Mouse (Mus musculus): ENCODE data around the gene Aip.

Gene Aip

DNA sequence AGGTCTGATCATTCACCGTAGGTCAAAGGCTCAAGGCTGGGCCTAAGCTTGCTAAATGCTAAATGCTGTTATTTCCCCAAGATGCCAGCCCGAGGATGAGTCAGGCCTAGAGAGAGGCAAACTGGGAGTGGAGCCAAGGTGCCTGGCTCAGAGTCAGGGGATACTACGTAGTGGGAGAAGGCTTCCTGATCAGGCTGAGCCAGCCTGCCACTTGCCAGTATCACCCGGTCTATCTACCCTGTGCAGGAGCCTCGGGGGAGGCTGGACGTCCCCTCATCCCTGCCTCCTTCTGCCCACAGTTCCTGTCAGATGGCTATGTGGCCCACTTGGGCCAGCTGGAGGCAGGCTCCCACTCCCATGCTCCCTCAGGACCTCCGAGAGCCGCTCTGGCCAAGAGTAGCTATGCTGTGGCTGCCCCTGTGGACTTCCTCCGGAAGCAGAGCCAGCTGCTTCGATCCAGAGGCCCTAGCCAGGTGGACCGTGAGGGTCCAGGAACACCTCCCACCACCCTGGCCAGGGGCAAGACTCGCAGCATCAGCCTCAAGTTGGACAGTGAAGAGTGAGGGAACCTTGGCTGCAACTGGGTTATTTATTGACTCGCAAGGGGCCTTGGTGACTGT is 12.4 kb downstream of the Aip start:
- peak; percentile 90 for DNase-seq (ENCODE audit: low spot score)

DNA sequence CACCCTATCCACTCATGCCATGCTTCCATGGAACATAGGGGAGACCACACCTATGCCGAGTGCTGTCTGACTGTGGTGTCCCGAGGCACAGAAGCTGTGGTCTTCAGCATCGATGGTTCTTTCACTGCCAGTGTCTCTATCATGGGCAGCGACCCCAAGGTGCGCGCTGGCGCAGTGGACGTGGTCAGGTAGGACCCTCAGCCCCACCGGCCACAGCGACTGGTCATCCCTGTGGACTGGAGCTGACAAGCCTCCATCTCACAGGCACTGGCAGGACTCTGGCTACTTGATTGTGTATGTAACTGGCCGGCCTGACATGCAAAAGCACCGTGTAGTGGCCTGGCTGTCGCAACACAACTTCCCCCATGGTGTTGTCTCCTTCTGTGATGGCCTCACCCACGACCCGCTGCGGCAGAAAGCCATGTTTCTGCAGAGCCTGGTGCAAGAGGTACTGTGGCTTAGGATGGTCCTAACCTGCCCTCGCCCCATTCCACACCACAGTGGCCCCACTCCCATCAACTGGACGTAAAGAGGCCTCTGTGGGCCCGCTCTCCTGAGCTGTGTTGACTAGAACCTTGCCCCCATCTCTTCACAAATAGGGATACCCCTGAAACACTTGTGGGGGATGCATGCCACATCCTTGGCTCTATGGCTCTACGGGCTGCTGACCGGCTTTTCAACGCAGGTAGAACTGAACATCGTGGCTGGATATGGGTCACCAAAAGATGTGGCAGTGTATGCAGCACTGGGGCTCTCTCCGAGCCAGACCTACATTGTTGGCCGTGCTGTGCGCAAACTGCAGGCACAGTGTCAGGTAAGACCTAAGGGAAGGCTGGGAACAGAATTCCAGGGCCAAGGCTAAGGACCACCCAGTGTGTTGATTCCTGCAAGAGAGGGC is 13.3 kb downstream of the Aip start:
- DNase-seq (ENCODE audit: low spot score) = peak; percentile 46

DNA sequence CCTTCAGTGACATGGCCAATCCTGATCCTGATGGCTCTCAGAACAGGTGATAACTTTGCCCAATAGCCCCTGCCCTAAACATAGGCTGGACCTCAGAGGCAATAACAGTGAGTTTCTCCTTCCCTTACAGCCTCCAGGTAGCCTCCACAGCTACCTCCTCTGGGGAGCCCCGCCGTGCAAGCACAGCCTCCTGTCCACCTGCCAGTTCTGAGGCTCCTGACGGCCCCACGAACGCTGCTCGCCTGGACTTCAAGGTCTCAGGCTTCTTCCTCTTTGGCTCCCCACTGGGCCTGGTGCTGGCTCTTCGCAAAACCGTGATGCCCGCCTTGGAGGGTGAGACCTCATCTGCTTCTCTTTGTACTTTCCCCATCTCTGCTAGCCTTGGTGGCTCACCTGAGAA is 17.1 kb downstream of the Aip start:
- no peak for DNase-seq (ENCODE audit: low spot score)

DNA sequence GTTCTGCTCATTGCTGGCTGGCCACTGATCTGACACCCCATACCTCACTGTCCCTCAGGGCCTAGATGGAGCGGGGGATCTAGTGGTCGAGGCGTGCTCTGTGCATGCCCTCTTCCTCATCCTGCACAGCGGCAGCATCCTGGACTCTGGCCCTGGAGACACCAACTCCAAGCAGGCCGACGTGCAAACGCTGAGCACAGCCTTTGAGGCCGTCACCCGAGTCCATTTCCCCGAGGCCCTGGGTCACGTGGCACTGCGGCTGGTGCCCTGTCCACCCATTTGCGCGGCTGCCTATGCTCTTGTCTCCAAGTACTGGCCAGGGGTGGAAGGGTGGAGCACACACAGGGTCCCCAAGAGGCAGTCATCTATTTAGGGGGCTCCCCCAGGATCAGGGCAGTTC is 19.0 kb downstream of the Aip start:
- DNase-seq (ENCODE audit: low spot score) = no peak

DNA sequence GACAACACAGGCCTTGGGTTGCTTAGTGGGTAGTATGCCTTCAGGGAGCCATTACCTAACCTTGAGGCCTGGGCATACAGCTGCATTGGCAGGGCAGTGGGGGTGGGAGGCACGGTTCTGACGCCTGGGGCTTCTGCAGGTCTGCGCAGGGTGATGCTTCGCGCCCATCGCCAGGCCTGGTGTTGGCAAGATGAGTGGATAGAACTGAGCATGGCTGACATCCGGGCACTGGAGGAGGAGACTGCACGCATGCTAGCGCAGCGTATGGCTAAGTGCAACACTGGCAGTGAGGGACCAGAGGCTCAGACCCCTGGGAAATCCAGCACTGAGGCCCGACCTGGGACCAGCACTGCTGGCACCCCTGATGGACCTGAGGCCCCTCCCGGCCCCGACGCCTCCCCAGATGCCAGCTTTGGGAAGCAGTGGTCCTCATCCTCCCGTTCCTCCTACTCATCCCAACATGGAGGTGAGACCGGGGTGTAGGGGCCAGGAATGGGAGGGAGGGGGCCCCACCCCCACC is 20.9 kb downstream of the Aip start:
- peak; percentile 41 for DNase-seq (ENCODE audit: low spot score)

DNA sequence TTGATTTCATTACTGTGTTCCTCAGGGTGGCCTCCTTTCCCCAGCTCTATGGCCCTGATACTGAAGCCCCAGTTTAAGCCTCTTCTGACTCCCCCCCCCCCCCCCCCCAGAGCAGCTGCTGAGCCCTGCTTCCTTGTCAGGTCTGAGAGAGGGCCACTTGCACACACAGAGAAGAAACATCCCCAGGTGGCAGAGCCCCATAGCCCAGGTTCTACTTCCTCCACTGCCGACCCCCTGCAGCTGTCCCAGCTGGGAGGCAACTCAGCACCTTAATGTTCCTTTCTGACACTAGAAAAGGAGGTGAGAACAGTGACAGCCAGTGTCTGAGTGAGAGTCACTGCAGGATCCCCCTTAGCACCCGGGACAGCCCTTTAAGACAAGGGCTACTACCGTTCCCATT is 21.9 kb downstream of the Aip start:
- DNase-seq (ENCODE audit: low spot score) = no peak

DNA sequence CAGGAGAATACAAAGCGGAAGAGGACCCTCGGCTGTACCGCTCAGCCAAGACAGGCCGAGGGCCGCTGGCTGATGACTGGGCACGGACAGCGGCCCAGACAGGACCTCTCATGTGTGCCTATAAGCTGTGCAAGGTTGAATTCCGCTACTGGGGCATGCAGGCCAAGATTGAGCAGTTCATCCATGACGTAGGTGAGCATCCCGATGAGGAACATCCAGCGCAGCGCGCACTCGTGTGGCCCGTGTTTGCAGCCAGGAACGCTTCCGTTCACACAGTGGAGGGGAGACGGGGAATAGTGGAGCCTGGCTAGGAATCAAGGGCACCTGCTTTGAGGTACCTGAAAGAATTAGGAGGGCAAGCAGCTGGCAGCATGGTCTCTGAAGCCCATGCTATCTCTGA is 22.4 kb downstream of the Aip start:
- no peak for DNase-seq (ENCODE audit: low spot score)

DNA sequence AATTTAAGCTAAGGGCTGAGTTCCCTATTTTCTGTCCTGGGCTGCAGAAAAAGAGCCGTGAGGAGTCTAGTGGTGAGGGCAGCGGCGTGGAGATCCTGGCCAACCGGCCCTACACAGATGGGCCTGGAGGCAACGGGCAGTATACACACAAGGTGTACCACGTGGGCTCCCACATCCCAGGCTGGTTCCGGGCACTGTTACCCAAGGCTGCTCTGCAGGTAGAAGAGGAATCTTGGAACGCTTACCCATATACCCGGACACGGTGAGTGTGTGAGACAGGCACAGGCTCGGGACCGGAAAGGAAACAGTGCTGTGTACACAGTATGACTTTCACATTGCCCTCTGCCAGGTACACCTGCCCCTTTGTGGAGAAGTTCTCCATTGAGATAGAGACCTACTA is 23.0 kb downstream of the Aip start:
- DNase-seq (ENCODE audit: low spot score) = no peak

DNA sequence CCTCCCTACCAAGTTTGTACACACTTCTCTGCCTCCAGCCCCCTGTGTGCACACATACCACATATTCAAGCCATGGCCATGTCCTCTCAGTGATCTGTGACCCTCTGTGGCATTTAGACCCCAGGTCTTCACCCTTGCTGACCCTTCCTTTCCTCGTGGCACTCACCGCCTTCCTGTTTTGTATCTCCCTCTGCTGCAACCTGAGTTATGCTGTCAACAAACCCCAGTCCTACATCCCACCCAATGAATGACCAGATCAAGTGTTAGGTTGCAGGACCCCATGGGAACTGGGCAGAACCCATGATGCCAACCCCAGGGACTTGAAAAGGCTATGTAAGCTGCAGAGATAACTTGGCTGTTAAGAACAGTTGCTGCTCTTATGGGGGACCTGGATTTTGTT is 23.6 kb downstream of the Aip start:
- no peak for DNase-seq (ENCODE audit: low spot score)

DNA sequence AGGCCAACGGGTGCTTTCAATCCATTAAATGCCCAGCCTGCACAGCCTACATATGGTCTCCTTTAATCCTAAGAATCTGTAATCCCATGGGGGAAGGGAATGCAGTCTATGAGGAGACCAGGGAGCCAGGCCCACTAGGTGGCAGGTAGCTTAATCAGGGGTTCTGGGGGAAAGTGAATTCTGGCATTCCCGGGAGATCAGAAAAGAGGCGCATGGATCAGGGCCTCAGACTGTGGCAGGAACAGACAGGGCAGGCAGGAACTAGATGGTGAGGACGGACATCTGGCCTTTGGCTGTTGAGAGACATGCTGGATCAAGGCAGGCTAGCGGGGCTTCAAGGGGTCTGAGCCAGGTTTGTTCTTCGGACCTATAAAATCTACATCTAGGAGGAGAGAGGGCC is 24.2 kb downstream of the Aip start:
- DNase-seq (ENCODE audit: low spot score) = no peak

DNA sequence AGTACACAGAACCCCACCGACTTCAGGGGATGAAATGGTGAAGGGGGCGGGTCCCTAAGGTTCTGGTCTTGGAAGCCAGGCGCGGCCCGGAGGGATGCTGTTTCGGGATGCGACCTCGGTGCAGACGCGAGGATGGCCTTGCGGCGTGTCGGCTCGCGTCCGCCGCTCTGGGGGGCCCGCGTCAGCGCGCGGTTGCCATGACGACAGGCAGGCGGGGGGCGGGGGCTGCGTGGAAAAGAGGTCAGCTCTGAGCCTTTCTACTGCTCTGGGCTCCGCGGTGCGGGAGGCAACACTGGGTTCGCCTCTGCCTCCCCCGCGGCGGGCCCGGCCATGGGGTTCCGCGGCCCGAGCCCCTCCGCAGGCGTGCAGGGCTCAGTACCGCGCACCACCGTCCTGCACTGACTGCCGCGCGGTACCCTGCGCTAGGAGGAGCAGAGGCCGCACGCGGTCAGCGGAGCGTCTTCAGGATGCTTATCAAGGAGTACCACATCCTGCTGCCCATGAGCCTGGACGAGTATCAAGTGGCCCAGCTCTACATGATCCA is 24.9 kb downstream of the Aip start:
- peak; percentile 70 for DNase-seq (ENCODE audit: low spot score)

DNA sequence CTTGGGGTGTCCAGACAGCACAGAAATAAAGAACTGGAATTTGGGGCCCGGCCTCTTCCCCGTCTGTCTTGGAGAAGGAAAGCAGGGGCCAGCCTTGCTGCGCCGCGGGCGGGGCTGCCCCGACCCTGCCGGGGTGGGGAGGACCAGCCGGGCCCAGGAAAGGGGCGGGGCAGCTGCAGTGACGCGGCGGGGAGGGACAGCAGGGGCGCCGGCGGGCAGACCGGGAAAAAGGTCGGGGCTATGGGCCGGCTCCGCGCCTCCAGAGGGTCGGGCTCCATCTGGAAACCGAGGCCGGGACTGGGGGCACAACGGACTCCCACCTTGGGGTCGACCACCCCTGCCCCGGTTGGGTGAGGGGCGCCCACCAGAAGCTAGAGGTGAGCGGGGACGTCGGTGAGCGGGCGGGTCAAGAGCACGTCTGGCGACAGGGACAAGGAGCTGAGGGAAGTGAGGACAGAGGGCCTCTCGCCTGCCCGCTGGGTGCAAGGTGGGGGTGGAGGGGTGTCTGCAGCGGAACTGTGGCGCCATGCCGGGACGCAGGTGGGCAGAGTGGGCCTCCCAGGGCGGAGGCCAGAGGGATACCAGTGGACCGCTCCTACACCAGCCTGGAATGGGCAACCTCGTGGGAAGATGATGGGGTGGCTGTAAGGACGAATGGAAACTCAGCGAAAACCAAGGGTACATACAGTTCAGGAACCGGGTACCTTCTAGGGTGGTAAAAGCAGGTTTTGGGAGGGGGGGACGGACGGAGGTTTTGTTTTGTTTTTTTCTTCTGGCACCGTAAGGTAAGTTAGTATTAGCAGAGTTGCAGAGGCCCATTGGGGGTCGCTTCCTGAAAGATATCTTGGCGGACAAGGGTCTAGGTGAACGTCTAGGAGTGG is 25.6 kb downstream of the Aip start, which contains the start of gene Pitpnm1:
Gene Pitpnm1 (plus strand): TSS at position 162 of the 881 bp plus-strand sequence.
- peak; percentile 86 for DNase-seq (ENCODE audit: low spot score)

DNA sequence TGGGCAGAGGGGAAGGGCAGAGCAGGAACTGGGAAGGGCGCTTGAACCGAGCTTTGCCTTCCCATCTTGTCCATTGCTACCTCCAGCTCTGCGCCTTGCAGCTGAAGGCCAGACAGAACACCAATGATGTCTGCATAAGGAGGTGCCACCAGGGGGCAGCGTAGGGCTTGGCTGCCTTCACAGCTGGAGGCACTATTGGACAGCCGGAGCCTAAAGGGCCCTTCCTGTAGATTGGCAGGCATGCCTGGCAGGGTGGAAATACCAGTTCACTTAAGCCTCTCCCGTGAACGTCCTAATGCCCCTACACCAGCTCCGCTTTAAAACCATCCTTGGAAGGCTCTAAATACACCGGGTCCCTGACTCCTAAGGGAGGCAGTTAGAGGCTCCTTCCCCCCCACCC is 26.6 kb downstream of the Aip start:
- DNase-seq (ENCODE audit: low spot score) = peak; percentile 96

DNA sequence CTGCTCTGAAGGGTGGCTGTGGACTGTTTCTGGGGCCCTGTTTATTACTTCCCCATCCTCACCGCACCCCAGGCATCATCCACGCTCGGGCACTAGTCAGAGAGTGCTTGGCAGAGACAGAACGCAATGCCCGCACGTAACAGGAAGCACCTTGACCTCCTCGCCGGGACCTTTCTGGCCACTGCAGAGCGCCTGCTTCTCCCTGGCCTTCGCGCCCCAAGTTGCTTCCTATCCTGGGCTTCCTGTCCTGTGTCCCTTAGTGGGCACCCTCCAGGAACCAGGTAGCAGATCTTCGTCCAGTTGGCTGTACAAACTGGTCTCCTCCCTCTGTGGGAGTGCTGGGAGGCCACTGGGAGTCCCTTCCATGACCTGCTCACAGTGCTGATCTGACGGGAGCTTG is 27.2 kb downstream of the Aip start:
- peak; percentile 45 for DNase-seq (ENCODE audit: low spot score)

DNA sequence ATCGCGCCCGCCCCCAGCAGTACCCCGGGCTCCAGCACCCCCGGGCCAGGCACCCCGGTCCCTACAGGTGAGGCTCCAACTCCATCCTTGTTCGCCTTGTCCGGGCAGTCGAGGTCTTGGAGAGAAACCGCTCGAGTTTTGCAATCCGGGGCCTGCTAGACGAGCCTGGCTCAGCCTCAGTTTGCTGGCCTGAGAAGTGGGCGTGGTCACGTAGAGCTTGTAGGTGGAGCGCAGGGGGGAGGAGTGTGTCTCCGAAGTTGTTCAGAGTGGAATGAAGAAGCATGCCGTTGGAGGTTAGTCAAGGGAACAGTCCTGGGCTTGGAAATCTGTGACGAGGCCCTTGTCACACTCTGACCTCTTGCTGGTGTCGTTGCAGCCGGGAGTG is 28.2 kb downstream of the Aip start:
- DNase-seq (ENCODE audit: low spot score) = peak; percentile 83

DNA sequence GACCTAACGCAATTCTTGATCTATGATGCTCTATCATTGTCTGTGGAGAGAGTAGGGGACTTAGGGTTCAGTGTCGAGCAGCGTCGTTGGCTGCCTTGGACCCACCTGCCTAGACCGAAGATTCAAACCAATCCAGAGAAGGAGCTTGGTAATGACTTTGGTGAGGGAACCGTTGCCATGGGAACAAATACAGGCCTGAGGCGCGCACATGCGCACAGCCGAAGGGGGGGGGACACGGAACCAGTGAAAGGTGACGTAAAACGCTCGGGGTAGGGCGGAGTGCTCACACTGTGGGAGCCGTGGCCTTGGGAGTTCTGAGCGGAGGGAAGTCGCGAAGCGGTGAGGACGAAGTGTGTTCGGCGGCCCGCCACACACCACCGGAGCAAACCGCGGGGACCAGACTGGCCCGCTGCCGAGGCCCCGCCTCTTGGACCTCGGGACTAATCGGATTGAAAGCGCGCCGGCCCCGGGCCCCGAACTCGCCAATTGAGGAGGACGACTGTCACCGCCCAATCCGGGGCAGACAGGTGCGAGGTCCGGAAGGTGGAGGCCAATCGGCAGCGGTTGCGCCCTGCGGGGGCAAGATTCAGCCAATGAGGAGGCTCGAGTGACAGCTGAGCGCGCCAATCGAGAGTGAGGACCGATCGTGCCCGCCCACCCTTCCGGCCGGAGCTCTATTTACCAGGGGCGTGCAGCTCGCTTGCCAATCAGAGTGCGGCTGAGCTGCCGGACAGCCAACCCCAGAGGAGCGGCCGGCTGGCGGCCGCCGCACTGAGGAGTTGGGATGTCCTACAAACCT is 28.8 kb downstream of the Aip start, which contains the start of gene Cdk2ap2:
Gene Cdk2ap2 (plus strand): TSS at position 541 of the 799 bp plus-strand sequence.
- DNase-seq (ENCODE audit: low spot score) = peak; percentile 99

DNA sequence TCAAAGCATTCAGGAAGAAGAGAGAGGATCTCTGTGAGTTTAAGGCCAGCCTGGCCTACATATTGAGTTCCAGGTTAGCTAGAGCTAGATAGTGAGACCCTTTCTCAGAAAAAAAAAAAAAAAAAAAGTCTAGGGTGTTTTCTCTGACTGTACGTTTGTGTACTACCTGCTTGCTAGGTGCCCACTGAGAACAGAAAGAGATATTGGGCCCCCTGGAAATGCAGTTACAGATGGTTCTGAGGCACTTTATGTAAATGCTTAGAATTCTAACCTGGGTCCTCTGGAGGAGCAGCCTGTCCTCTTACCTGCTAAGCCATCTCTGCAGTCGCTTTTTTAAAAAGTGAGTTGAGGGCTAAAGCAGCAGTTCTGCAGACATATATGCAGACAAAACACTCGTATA is 29.9 kb downstream of the Aip start:
- DNase-seq (ENCODE audit: low spot score) = no peak

DNA sequence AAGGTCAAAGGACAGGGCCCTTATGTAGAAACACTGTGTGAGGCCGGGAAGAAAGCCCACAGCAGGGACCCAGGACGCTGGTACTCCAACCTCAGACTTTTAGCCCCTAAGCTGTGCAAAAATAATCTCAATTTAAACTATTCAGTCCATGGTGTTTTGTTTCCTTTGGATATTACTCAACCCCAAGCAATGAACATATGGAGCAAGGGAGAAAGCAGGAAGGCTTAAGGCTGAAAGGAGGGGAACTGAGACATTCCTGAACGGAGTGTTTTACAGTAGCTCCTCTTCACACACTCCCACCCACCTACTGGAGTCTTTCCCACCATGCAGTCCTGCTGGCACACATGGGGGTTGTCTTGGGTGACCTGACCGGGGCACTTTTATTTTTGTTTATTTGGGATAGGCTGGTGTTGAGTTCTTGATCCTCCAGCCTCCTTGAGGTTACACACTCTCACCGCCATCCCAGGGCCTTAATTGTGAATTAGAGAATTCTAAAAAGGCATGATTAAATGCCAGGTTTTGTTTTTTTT is 30.8 kb downstream of the Aip start:
- no peak for DNase-seq (ENCODE audit: low spot score)

DNA sequence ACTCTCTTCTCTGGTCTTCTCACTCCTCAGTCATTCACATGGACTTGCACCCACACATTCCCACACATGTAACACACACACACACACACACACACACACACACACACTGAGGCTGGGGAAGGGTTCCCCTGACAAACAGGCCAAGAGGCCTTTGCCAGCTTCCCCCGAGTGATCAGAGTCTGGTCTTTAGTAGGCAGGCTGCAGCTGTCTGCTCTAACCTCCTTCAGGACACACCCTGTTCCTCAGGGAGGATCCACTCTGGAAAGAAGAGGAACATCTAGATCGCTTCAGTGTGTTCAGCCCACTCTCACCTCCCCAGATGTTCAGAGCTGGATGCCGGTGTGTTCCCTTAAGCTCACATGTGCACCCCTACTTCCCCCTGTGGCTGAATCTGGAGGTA is 31.3 kb downstream of the Aip start:
- DNase-seq (ENCODE audit: low spot score) = no peak

DNA sequence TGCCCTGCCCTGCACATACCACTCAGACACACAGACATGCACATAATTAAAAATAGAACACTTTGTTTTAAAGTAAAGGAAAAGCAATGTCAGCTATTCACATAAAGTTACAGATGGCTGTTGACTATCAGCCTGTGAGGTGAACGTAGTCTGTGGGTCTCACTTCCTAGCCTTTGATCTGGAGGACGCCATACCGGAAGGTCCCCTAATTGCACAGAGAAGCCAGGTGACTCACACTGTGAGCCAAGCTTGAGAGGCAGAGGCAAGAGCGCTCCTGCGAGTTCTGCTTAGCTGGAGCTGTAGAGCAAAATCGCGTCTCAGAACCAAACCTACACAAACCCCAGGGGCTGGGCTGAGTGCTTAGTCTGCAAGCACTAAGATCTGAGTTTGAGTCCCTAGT is 31.9 kb downstream of the Aip start:
- no peak for DNase-seq (ENCODE audit: low spot score)

DNA sequence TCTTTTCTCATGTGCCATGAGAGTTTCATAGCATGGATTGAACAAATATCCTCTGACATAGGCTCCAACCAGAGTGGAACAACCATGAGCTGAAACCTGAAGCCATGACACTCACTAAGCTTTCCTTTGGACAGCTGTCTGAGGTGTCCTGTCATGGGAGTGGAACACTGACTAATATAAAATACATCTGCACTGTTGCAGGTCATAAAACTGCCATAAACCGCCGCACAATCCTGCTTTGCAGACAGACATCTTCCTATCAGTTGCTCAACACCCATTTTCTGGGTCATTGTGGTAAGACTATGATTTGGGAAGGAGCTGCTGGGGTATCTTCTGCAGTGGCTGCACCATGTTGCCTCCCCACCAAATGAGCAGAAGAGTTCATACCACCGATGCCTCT is 32.9 kb downstream of the Aip start:
- DNase-seq (ENCODE audit: low spot score) = no peak

Measured in testis, postnatal 10 days (tissue).